Mouse (Mus musculus) liver, embryonic 15.5 days (tissue): ENCODE data around the gene Cit. TPM values are rescaled to one million over a fixed set of nuclear protein-coding genes. Genes with fewer than 3 reads are reported as not detected.
A peak's percentile ranks its signal among the peaks of the same experiment; 100 is the strongest.

Source experiments
- ATAC-seq: fragments of 200-750 bp; cut with Nextera tagmentation; 2 replicates; pipeline ENCODE4 v1.8.0; 2017; ENCODE audit warnings: moderate number of reproducible peaks, mild to moderate bottlenecking, moderate library complexity; ENCODE audit not compliant: insufficient read depth
- H3K27ac ChIP-seq: fragments of 300-500 bp; sonication (generic); replicated peaks from 2 replicates; pipeline ENCODE4 v1.5.1; 2015; ENCODE audit warnings: mild to moderate bottlenecking, inconsistent platforms
- H3K27me3 ChIP-seq: fragments of 300-500 bp; sonication (generic); 2 replicates; pipeline ENCODE4 v1.6.1; 2015; ENCODE audit warnings: mild to moderate bottlenecking, inconsistent platforms
- H3K36me3 ChIP-seq: fragments of 300-500 bp; sonication (generic); replicated peaks from 2 replicates; pipeline ENCODE4 v1.6.1; 2015; ENCODE audit warnings: moderate library complexity, mild to moderate bottlenecking, inconsistent platforms
- H3K4me1 ChIP-seq: fragments of 300-500 bp; sonication (generic); replicated peaks from 2 replicates; pipeline ENCODE4 v1.6.1; 2015; ENCODE audit warnings: inconsistent platforms
- H3K4me2 ChIP-seq: fragments of 300-500 bp; sonication (generic); 2 replicates; pipeline ENCODE4 v1.6.1; 2015; ENCODE audit warnings: moderate library complexity, mild to moderate bottlenecking, inconsistent platforms
- H3K4me3 ChIP-seq: fragments of 300-500 bp; sonication (generic); replicated peaks from 2 replicates; pipeline ENCODE4 v1.5.1; 2015; ENCODE audit warnings: mild to moderate bottlenecking, inconsistent platforms
- H3K9ac ChIP-seq: fragments of 300-500 bp; sonication (generic); 2 replicates; pipeline ENCODE4 v1.6.1; 2015; ENCODE audit warnings: moderate library complexity, mild to moderate bottlenecking, inconsistent platforms
- H3K9me3 ChIP-seq: fragments of 300-500 bp; sonication (generic); replicated peaks from 2 replicates; pipeline ENCODE4 v1.6.1; 2016; ENCODE audit warnings: inconsistent platforms
- WGBS: fragments of 180-500 bp; shearing (Covaris S2); methylation state at CpG from one replicate; pipeline ENCODE4 v1.1.7; 2015; ENCODE audit warnings: mixed read lengths; ENCODE audit not compliant: insufficient replicate concordance; 5-methylcytosine and 5-hydroxymethylcytosine counted together
- polyA plus RNA-seq: library from polyadenylated mRNA; unstranded; fragments of >200 nt; fragmentation: Nextera tagmentation; extraction: Ambion mirVana; gene quantifications from 2 replicates; pipeline ENCODE4 v1.2.1, GENCODE M21; 2015

Gene Cit
- polyA plus RNA-seq, 1 experiment from 2014 or later, result 36.4 TPM

- Histone ChIP-seq H3K9me3 (no peaks in the 10 kb centered on the region), H3K4me2 (peak overlapping the region; percentile 80), H3K27me3 (no peaks in the 10 kb centered on the region), H3K36me3 (peaks cover 59% of the 10 kb centered on the region), H3K27ac (peak overlapping the region; percentile 98), H3K4me1 (peaks cover 78% of the 10 kb centered on the region), H3K4me3 (peak overlapping the region; percentile 86), H3K9ac (peak overlapping the region; percentile 95)
- ATAC-seq, result peak; percentile 58
- 18% methylated on average over 14 of the region's 14 CpGs for WGBS
Measured at GRCm38 (mm10) chr5:116021552-116021951, 176.5 kb downstream of the Cit start.

GRCm38 (mm10) chr5:116022131-116022530, 177.1 kb downstream of the Cit start:
- peak overlapping the region; percentile 80 for H3K4me2 ChIP-seq
- WGBS, result 49% methylated on average over 12 of the region's 12 CpGs
- H3K27ac ChIP-seq, result peak overlapping the region; percentile 98
- H3K4me3 ChIP-seq, result peak overlapping the region; percentile 86
- peak overlapping the region; percentile 95 for H3K9ac ChIP-seq
- H3K9me3 ChIP-seq, result no peaks in the 10 kb centered on the region
- ATAC-seq, result peak; percentile 5
- H3K4me1 ChIP-seq, result peaks cover 77% of the 10 kb centered on the region
- peaks cover 54% of the 10 kb centered on the region for H3K36me3 ChIP-seq
- H3K27me3 ChIP-seq, result no peaks in the 10 kb centered on the region

DNA sequence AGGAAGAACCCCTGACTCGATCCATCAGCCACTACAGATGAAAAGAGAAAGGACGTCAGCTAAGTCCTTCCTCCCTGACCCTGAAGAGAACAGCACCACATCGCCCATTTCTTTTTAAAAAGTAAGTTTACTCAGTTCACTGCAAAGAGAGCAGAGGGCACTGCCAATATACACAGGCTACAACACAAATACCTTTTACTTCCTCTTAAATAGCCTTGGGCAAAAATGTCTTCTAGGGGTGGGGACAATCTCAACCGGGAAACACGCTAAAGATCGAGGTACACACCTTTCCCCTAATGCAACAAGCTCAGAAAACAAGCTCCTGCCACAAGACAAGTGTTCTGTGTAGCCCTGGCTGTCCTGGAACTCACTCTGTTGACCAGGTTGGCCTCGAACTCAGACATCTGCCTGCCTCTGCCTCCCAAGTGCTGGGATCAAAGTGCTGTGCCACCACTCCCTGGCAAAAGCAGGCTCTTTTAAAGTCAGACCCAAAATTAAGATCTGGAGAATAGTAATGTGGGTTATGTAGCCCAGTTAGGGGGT, 177.7 kb downstream of the Cit start:
- Histone ChIP-seq H3K9ac (peak overlapping the region; percentile 95), H3K4me3 (peak overlapping the region; percentile 86), H3K4me1 (peaks cover 80% of the 10 kb centered on the region), H3K27me3 (no peaks in the 10 kb centered on the region), H3K27ac (peak overlapping the region; percentile 98), H3K9me3 (no peaks in the 10 kb centered on the region), H3K4me2 (peak overlapping the region; percentile 80), H3K36me3 (peaks cover 48% of the 10 kb centered on the region)
- WGBS, result 20% methylated on average over 7 of the region's 7 CpGs
- ATAC-seq, result no peak

- peak overlapping the region; percentile 95 for H3K9ac ChIP-seq
- H3K4me2 ChIP-seq, result peak overlapping the region; percentile 80
- peak overlapping the region; percentile 98 for H3K27ac ChIP-seq
- peaks cover 83% of the 10 kb centered on the region for H3K4me1 ChIP-seq
- no peaks in the 10 kb centered on the region for H3K27me3 ChIP-seq
- no peak for ATAC-seq
- peaks cover 42% of the 10 kb centered on the region for H3K36me3 ChIP-seq
- peak overlapping the region; percentile 86 for H3K4me3 ChIP-seq
- H3K9me3 ChIP-seq, result no peaks in the 10 kb centered on the region
- WGBS, result 2% methylated on average over 8 of the region's 8 CpGs
Measured at GRCm38 (mm10) chr5:116023251-116023661, 178.2 kb downstream of the Cit start.

DNA sequence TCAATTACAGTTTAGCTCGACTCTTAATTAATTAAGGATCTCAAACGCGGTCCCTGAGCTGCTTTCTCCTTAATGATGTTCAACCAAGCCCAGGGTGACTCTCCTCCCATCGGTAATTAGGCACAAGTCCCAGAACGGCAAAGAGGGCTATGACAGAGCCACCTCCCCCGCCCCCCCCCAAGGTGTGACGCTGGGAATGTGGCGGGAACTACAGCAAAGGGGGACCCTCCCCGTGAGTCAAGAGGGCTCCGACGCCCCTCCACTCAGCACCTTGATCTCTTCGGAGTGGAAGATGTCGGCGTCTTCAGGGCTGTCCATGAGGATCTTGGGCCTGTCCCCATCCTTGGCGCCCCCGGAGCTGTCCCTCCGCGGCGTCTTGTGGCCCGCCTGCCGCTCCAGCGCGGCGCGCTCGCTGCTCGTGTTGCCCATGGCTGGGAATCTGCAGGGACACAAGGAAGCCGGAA, 178.8 kb downstream of the Cit start:
- Histone ChIP-seq H3K9me3 (no peaks in the 10 kb centered on the region), H3K9ac (peak overlapping the region; percentile 95), H3K27ac (peak overlapping the region; percentile 98), H3K4me3 (peak overlapping the region; percentile 86), H3K4me2 (peak overlapping the region; percentile 80), H3K27me3 (no peaks in the 10 kb centered on the region), H3K4me1 (peaks cover 83% of the 10 kb centered on the region), H3K36me3 (peaks cover 36% of the 10 kb centered on the region)
- WGBS, result under 1% methylated on average over 28 of the region's 28 CpGs
- peak; percentile 1 for ATAC-seq

- Histone ChIP-seq H3K4me1 (peaks cover 83% of the 10 kb centered on the region), H3K36me3 (peaks cover 32% of the 10 kb centered on the region), H3K9me3 (no peaks in the 10 kb centered on the region), H3K9ac (peak within 1 kb of the TSS; percentile 95), H3K27me3 (no peaks in the 10 kb centered on the region), H3K4me3 (peak within 1 kb of the TSS; percentile 86), H3K4me2 (peak within 1 kb of the TSS; percentile 80), H3K27ac (peak within 1 kb of the TSS; percentile 98)
- peak; percentile 78 for ATAC-seq
- WGBS, result under 1% methylated on average over 46 of the region's 46 CpGs
Measured at GRCm38 (mm10) chr5:116024327-116024739, 179.3 kb downstream of the Cit start, which contains the start of gene Prkab1. TSS of gene Prkab1 (minus strand) at chr5:116024508.

GRCm38 (mm10) chr5:116026107-116026506, 181.0 kb downstream of the Cit start:
- Histone ChIP-seq H3K4me1 (peaks cover 82% of the 10 kb centered on the region), H3K27ac (peak overlapping the region; percentile 98), H3K9me3 (no peaks in the 10 kb centered on the region), H3K4me3 (peak overlapping the region; percentile 38), H3K36me3 (peaks cover 14% of the 10 kb centered on the region), H3K27me3 (peaks cover 4% of the 10 kb centered on the region; the same call in 1 of the 2 replicates), H3K9ac (peak overlapping the region; percentile 45; the same call in 1 of the 2 replicates), H3K4me2 (peak overlapping the region; percentile 80)
- WGBS, result 24% methylated on average over 5 of the region's 5 CpGs
- peak; percentile 17 for ATAC-seq

GRCm38 (mm10) chr5:116026561-116026960, 181.5 kb downstream of the Cit start:
- H3K9ac ChIP-seq, result peak overlapping the region; percentile 49
- no peaks in the 10 kb centered on the region for H3K9me3 ChIP-seq
- H3K27me3 ChIP-seq, result peaks cover 4% of the 10 kb centered on the region; the same call in 1 of the 2 replicates
- H3K4me2 ChIP-seq, result peak overlapping the region; percentile 80
- WGBS, result 18% methylated on average over 14 of the region's 14 CpGs
- H3K36me3 ChIP-seq, result peaks cover 9% of the 10 kb centered on the region
- peak overlapping the region; percentile 98 for H3K27ac ChIP-seq
- peak; percentile 79 for ATAC-seq
- H3K4me3 ChIP-seq, result peak overlapping the region; percentile 45
- peaks cover 82% of the 10 kb centered on the region for H3K4me1 ChIP-seq

- Histone ChIP-seq H3K4me2 (peak overlapping the region; percentile 55), H3K27me3 (peaks cover 8% of the 10 kb centered on the region; the same call in 1 of the 2 replicates), H3K36me3 (no peaks in the 10 kb centered on the region), H3K4me3 (peak overlapping the region; percentile 9; the same call in 1 of the 2 replicates), H3K27ac (peak overlapping the region; percentile 98), H3K9me3 (no peaks in the 10 kb centered on the region), H3K9ac (peak overlapping the region; percentile 29; the same call in 1 of the 2 replicates), H3K4me1 (peaks cover 69% of the 10 kb centered on the region)
- WGBS, result 2% methylated on average over 7 of the region's 7 CpGs
- peak; percentile 16 for ATAC-seq
Measured at GRCm38 (mm10) chr5:116029071-116029470, 184.0 kb downstream of the Cit start.

DNA sequence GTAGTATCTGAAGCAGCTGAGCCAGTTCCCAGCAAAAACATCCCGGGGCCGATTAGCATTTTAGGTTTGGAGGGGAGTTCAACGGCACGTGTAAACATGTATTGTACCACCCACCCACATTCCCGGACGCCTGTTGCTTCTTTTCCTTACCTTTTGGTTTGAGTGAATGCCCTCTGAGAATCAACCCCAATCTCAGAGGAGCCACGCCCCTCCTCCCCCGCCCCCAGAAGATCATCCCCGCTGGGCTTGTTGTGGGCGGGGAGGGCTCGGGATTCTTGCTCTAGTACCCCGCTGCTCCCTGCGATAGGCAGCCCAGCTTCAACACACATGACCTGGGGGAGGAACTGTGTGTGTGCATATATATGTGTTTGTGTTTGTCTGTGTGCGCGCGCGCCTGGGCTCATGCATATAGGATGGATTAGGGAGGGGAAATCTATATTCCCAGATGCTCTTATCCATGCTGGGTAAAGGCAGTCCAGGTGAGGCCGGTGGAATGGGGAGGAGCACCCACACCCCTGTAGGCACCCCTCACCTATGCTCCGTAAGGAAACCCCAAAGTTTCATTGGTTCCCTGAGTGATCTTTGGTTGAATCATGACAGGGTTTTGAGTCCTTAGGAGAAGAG, 185.6 kb downstream of the Cit start:
- Histone ChIP-seq H3K9me3 (no peaks in the 10 kb centered on the region), H3K27me3 (peaks cover 8% of the 10 kb centered on the region; the same call in 1 of the 2 replicates), H3K4me3 (no peak overlapping the region), H3K4me2 (peak overlapping the region; percentile 46), H3K36me3 (no peaks in the 10 kb centered on the region), H3K4me1 (peaks cover 57% of the 10 kb centered on the region), H3K27ac (peak overlapping the region; percentile 39), H3K9ac (no peak overlapping the region)
- WGBS, result 18% methylated on average over 19 of the region's 19 CpGs
- ATAC-seq, result no peak

DNA sequence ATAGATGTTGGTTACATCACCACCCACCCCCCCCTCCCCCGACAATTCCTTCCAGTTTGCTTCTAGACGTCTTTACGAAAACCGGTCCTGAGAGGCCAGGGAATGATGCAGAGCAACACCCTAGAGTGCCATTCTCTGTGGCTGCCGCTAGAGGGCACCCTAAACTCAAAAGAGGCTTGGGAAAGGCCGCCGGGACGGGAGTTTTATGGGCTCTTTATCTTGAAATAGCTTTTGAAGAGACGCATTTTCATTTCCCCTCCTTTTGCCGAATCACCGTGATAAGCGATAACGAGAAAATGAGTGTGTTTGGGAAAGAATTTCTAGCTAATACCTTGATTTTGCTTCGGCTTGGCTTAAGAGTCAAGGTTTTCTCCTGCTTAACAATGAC, 186.1 kb downstream of the Cit start:
- Histone ChIP-seq H3K27me3 (peaks cover 8% of the 10 kb centered on the region; the same call in 1 of the 2 replicates), H3K27ac (0 out of 2 replicates have a peak overlapping the region, but pooled peaks have one; percentile 39), H3K4me3 (no peak overlapping the region), H3K4me1 (peaks cover 52% of the 10 kb centered on the region), H3K36me3 (no peaks in the 10 kb centered on the region), H3K4me2 (peak overlapping the region; percentile 46), H3K9me3 (no peaks in the 10 kb centered on the region), H3K9ac (no peak overlapping the region)
- 1% methylated on average over 14 of the region's 14 CpGs for WGBS
- no peak for ATAC-seq
